ENCODE assay signal across 13 mouse cellular contexts in genomic region chr13:24605755-24606154, GRCm38 (mm10). TPM values are rescaled to one million over a fixed set of nuclear protein-coding genes. Genes with fewer than 3 reads are reported as not detected.
DNase-seq lines count a peak whose midpoint lies in the region; ATAC-seq and TF ChIP-seq lines count a peak whose summit lies in the region.
"Had no signal": no experiment of that assay in that cellular context is flagged by ENCODE, and none has a peak within 500 bp of the region (broad histone marks: within the 10 kb centered on the region; RNA-seq: fewer than 3 reads in every experiment).

No protein-coding gene starts in this region.

- intact Hi-C loops in left cerebral cortex, adult 2 months (cut with DNase I) = loop anchor here (5.0 kb wide), 1 partner anchor 82 kb away; no protein-coding TSS in a partner anchor

- H3K4me1 ChIP-seq in E14TG2a.4 (replicated peaks; ENCODE audit: low read depth, low read length) = peaks cover 49% of the 10 kb centered on the region
- peaks cover 22% of the 10 kb centered on the region for H3K4me1 ChIP-seq in forebrain, embryonic 16.5 days (replicated peaks; ENCODE audit: control insufficient read depth, insufficient read depth, low read length)
- peaks cover 42% of the 10 kb centered on the region for H3K4me1 ChIP-seq in liver, embryonic 12.5 days

- H3K4me3 ChIP-seq in E14TG2a.4 (replicated peaks; ENCODE audit: low read length) = peak overlapping the region; percentile 60
- H3K4me3 ChIP-seq in forebrain, embryonic 16.5 days (replicated peaks; ENCODE audit: low read length) = no peak overlapping the region
- H3K4me3 ChIP-seq in left cerebral cortex, adult 2 months = no peak overlapping the region
- no peak overlapping the region for H3K4me3 ChIP-seq in liver, embryonic 12.5 days

- H3K36me3 ChIP-seq in E14TG2a.4 (ENCODE audit: insufficient read depth, low read length) = no peaks in the 10 kb centered on the region
- no peaks in the 10 kb centered on the region for H3K36me3 ChIP-seq in forebrain, embryonic 16.5 days (ENCODE audit: control insufficient read depth, insufficient read depth)
- no peaks in the 10 kb centered on the region for H3K36me3 ChIP-seq in liver, embryonic 12.5 days
- H3K36me3 ChIP-seq: embryonic facial prominence, embryonic 15.5 days had no signal

- peak overlapping the region; percentile 69; the same call in 1 of the 2 replicates for H3K27ac ChIP-seq in forebrain, embryonic 16.5 days (ENCODE audit: low read length)
- no peak overlapping the region for H3K27ac ChIP-seq in left cerebral cortex, adult 2 months
- no peak overlapping the region for H3K27ac ChIP-seq in liver, embryonic 12.5 days

- H3K9me3 ChIP-seq in E14TG2a.4 (ENCODE audit: low read length) = no peaks in the 10 kb centered on the region
- H3K9me3 ChIP-seq in forebrain, embryonic 16.5 days (ENCODE audit: control insufficient read depth, low read length) = no peaks in the 10 kb centered on the region
- no peaks in the 10 kb centered on the region for H3K9me3 ChIP-seq in liver, embryonic 12.5 days (replicated peaks)
- H3K9me3 ChIP-seq: embryonic facial prominence, embryonic 15.5 days had no signal

- peak overlapping the region; percentile 27; the same call in 1 of the 2 replicates for H3K9ac ChIP-seq in forebrain, embryonic 16.5 days (replicated peaks; ENCODE audit: low read depth, low read length)
- H3K9ac ChIP-seq in liver, embryonic 12.5 days = no peak overlapping the region
- H3K9ac ChIP-seq: embryonic facial prominence, embryonic 15.5 days had no signal

- WGBS in forebrain, embryonic 16.5 days = 50% methylated on average over 5 of the region's 5 CpGs
- 65% methylated on average over 5 of the region's 5 CpGs for WGBS in liver, embryonic 12.5 days (ENCODE audit: insufficient replicate concordance)

- no peak overlapping the region for H3K4me2 ChIP-seq in forebrain, embryonic 16.5 days (ENCODE audit: low read length)
- no peak overlapping the region for H3K4me2 ChIP-seq in liver, embryonic 12.5 days

- TF ChIP-seq CTCF in E14TG2a.4 (conservative IDR thresholded peaks at IDR 0.05; ENCODE audit: low read length) = no peak
- no peak for TF ChIP-seq CTCF in left cerebral cortex, adult 2 months (IDR thresholded peaks at IDR 0.05)

- DNase-seq in embryo, embryonic 10.5 days (ENCODE audit: low spot score) = peak; percentile 43
- no peak for DNase-seq in embryo, embryonic 11 days
- no peak for DNase-seq in layer of hippocampus, postnatal 10 days (ENCODE audit: low spot score in 2 of 2)
- DNase-seq in left cerebral cortex, adult 2 months (ENCODE audit: extremely low spot score in 1 of 2, low spot score in 2 of 2) = no peak
- DNase-seq: adrenal gland, adult 8-10 months; cerebellum, adult 18-20 months; layer of hippocampus, postnatal 36 days; spleen, adult 18-20 months had no signal

- peaks cover 8% of the 10 kb centered on the region; the same call in 1 of the 2 replicates for H3K27me3 ChIP-seq in E14TG2a.4 (ENCODE audit: insufficient read depth, low read length)
- H3K27me3 ChIP-seq in forebrain, embryonic 16.5 days (replicated peaks; ENCODE audit: control insufficient read depth, insufficient read depth, low read length) = no peaks in the 10 kb centered on the region
- H3K27me3 ChIP-seq in liver, embryonic 12.5 days (replicated peaks) = peaks cover 8% of the 10 kb centered on the region
- H3K27me3 ChIP-seq: embryonic facial prominence, embryonic 15.5 days had no signal

- peak; percentile 51; the same call in 1 of the 2 replicates for ATAC-seq in forebrain, embryonic 16.5 days
- ATAC-seq in megakaryocyte, adult 5-6 weeks (ENCODE audit: poor library complexity, severe bottlenecking) = peak; percentile 48; the same call in 1 of the 2 replicates
- no peak for ATAC-seq in liver, embryonic 12.5 days

RNA-seq across cellular contexts. Expression of gene Ripor2, which starts 23.8 kb away (rescaled TPM):
- 23.4 and 33.8 TPM in 2 replicates for polyA plus RNA-seq in forebrain, embryonic 16.5 days (2015; fragmentation: Nextera tagmentation; extraction: Ambion mirVana)
- total RNA-seq in megakaryocyte, adult 5-6 weeks (2015) = 87.3 and 93.1 TPM in 2 replicates
- total RNA-seq in megakaryocyte, adult 5-6 weeks (2017) = 65.3 and 80.5 TPM in 2 replicates
- 10 to 100 TPM; 70.4 to 73.3 TPM for total RNA-seq in layer of hippocampus, postnatal 10 days (2021)
- total RNA-seq in left cerebral cortex, adult 2 months (2021) = 10 to 100 TPM; 62.5 to 68.3 TPM
- polyA plus RNA-seq in liver, embryonic 12.5 days (2016; fragmentation: Nextera tagmentation; extraction: Ambion mirVana) = 6.6 and 8.3 TPM in 2 replicates
